In genomic region chr19:57005062-57005461, GRCm38 (mm10) we compare ENCODE assay signal across 11 mouse cellular contexts. TPM values are rescaled to one million over a fixed set of nuclear protein-coding genes. Genes with fewer than 3 reads are reported as not detected.
DNase-seq lines count a peak whose midpoint lies in the region.
"Had no signal": no experiment of that assay in that cellular context is flagged by ENCODE, and none has a peak within 500 bp of the region (broad histone marks: within the 10 kb centered on the region; RNA-seq: fewer than 3 reads in every experiment).

No protein-coding gene starts in this region.

- peaks cover 52% of the 10 kb centered on the region for H3K4me1 ChIP-seq in hindbrain, embryonic 10.5 days (replicated peaks)

- no peaks in the 10 kb centered on the region for H3K9me3 ChIP-seq in hindbrain, embryonic 10.5 days
- H3K9me3 ChIP-seq: heart, embryonic 13.5 days; limb, embryonic 13.5 days had no signal

- H3K36me3 ChIP-seq in hindbrain, embryonic 10.5 days = no peaks in the 10 kb centered on the region
- H3K36me3 ChIP-seq: G1E; heart, embryonic 13.5 days; limb, embryonic 13.5 days had no signal

- DNase-seq in adrenal gland, adult 2 months = peak; percentile 61
- no peak for DNase-seq in adrenal gland, postnatal 14 days
- DNase-seq in urinary bladder, postnatal 25 days (ENCODE audit: low spot score) = peak; percentile 42
- no peak for DNase-seq in urinary bladder, postnatal 10 days (ENCODE audit: low spot score)
- DNase-seq in heart, postnatal 36 days = peak; percentile 61 to 67
- DNase-seq in c-Kit-positive CD71-positive TER-119-positive erythroid progenitor cells, embryonic 14.5 days (ENCODE audit: low spot score) = no peak
- DNase-seq in MN1 (ENCODE audit: low spot score) = no peak
- DNase-seq in hindbrain, embryonic 10.5 days (ENCODE audit: low spot score) = no peak

- intact Hi-C loops in heart, postnatal 36 days (cut with DNase I) = loop anchor here (5.0 kb wide), 1 partner anchor 63 kb away; no protein-coding TSS in a partner anchor

- no peak overlapping the region for H3K4me3 ChIP-seq in hindbrain, embryonic 10.5 days
- H3K4me3 ChIP-seq: heart, embryonic 13.5 days; limb, embryonic 13.5 days had no signal

- H3K27me3 ChIP-seq in hindbrain, embryonic 10.5 days (ENCODE audit: insufficient read depth, poor library complexity, severe bottlenecking) = peaks cover 51% of the 10 kb centered on the region

- H3K27ac ChIP-seq in hindbrain, embryonic 10.5 days = no peak overlapping the region
- H3K27ac ChIP-seq: heart, embryonic 13.5 days; limb, embryonic 13.5 days had no signal

- 94% methylated on average over 4 of the region's 4 CpGs for WGBS in hindbrain, embryonic 10.5 days

RNA-seq across cellular contexts. Expression of gene Afap1l2, which starts 3.0 kb away (rescaled TPM):
- total RNA-seq in adrenal gland, adult 2 months (2021) = 10 to 100 TPM; 22.7 to 29.7 TPM
- 4.5 and 5.6 TPM in 2 replicates for polyA plus RNA-seq in adrenal gland, adult 2 months (2012; rRNA removed)
- 15.2 and 17.3 TPM in 2 replicates for total RNA-seq in adrenal gland, postnatal 14 days (2021)
- 1 to 10 TPM; 4.6 to 4.9 TPM for total RNA-seq in heart, postnatal 36 days (2021)
- polyA plus RNA-seq in hindbrain, embryonic 10.5 days (2016; fragmentation: Nextera tagmentation; extraction: Ambion mirVana) = 3.8 and 5.9 TPM in 2 replicates
- polyA plus RNA-seq: G1E had no signal

Comparison
In these comparisons a context has a peak if more than half of its experiments do, and no peak if none do; other contexts are left out.
1. DNase-seq: peak in adrenal gland, adult 2 months (single experiment), urinary bladder, postnatal 25 days (single experiment) and heart, postnatal 36 days (2 of 2); none in adrenal gland, postnatal 14 days (single experiment), urinary bladder, postnatal 10 days (single experiment), c-Kit-positive CD71-positive TER-119-positive erythroid progenitor cells, embryonic 14.5 days (single experiment), MN1 (single experiment) and hindbrain, embryonic 10.5 days (single experiment).